Mouse (Mus musculus): Measurements from ENCODE around the gene Gon7.

Gene Gon7

GRCm38 (mm10) chr12:102743036-102743588 lies 14.5 kb downstream of the Gon7 start:
- in situ Hi-C loops (cut with MboI, MseI) = loop anchor here (5.0 kb wide), 1 partner anchor 139 kb away; no protein-coding TSS in a partner anchor

GRCm38 (mm10) chr12:102742056-102742455 lies 15.5 kb downstream of the Gon7 start:
- in situ Hi-C loops (cut with MboI, MseI) = loop anchor here (5.0 kb wide), 1 partner anchor 140 kb away; no protein-coding TSS in a partner anchor

GRCm38 (mm10) chr12:102740285-102740684 lies 17.3 kb downstream of the Gon7 start:
- in situ Hi-C loops (cut with MboI, MseI) = loop anchor here (5.0 kb wide), 1 partner anchor 142 kb away; no protein-coding TSS in a partner anchor

- in situ Hi-C loops (cut with MboI, MseI) = no loop called here
These were observed 18.5 kb downstream of the Gon7 start for GRCm38 (mm10) chr12:102739096-102739495.

GRCm38 (mm10) chr12:102733381-102733780 lies 24.2 kb downstream of the Gon7 start:
- in situ Hi-C loops (cut with MboI, MseI) = no loop called here

GRCm38 (mm10) chr12:102730798-102731619 lies 26.6 kb downstream of the Gon7 start:
- in situ Hi-C loops (cut with MboI, MseI) = no loop called here

- in situ Hi-C loops (cut with MboI, MseI) = loop anchor here (5.0 kb wide), 1 partner anchor 148 kb away; no protein-coding TSS in a partner anchor
These were observed 27.5 kb downstream of the Gon7 start for GRCm38 (mm10) chr12:102729855-102730797.

GRCm38 (mm10) chr12:102725761-102726175 lies 31.8 kb downstream of the Gon7 start:
- in situ Hi-C loops (cut with MboI, MseI) = loop anchor here (5.0 kb wide), 1 partner anchor 143 kb away; no protein-coding TSS in a partner anchor

- in situ Hi-C loops (cut with MboI, MseI) = loop anchor here (5.0 kb wide), 1 partner anchor 143 kb away; no protein-coding TSS in a partner anchor
These were observed 32.5 kb downstream of the Gon7 start for GRCm38 (mm10) chr12:102725146-102725545.

GRCm38 (mm10) chr12:102723861-102724260 lies 33.7 kb downstream of the Gon7 start:
- in situ Hi-C loops (cut with MboI, MseI) = no loop called here

GRCm38 (mm10) chr12:102722966-102723365 lies 34.6 kb downstream of the Gon7 start:
- in situ Hi-C loops (cut with MboI, MseI) = no loop called here

GRCm38 (mm10) chr12:102722451-102722850 lies 35.2 kb downstream of the Gon7 start:
- in situ Hi-C loops (cut with MboI, MseI) = no loop called here

GRCm38 (mm10) chr12:102719552-102720315 lies 37.9 kb downstream of the Gon7 start:
- in situ Hi-C loops (cut with MboI, MseI) = no loop called here

GRCm38 (mm10) chr12:102714654-102715395 lies 42.8 kb downstream of the Gon7 start:
- in situ Hi-C loops (cut with MboI, MseI) = no loop called here

- in situ Hi-C loops (cut with MboI, MseI) = no loop called here
These were observed 43.5 kb downstream of the Gon7 start for GRCm38 (mm10) chr12:102714116-102714515.

GRCm38 (mm10) chr12:102713153-102713865 lies 44.3 kb downstream of the Gon7 start:
- in situ Hi-C loops (cut with MboI, MseI) = no loop called here

- in situ Hi-C loops (cut with MboI, MseI) = no loop called here
These were observed 46.7 kb downstream of the Gon7 start for GRCm38 (mm10) chr12:102710851-102711375.

- in situ Hi-C loops (cut with MboI, MseI) = no loop called here
These were observed 47.7 kb downstream of the Gon7 start for GRCm38 (mm10) chr12:102709896-102710295.

GRCm38 (mm10) chr12:102708220-102708619 lies 49.4 kb downstream of the Gon7 start:
- in situ Hi-C loops (cut with MboI, MseI) = no loop called here

Measured in T-helper 1 cell (primary cell).